Mouse (Mus musculus): ENCODE results near the gene Limch1. TPM values are rescaled to one million over a fixed set of nuclear protein-coding genes. Genes with fewer than 3 reads are reported as not detected.

Gene Limch1
- total RNA-seq, 2 experiments from 2014 or later = 94.9 to 110 TPM

- DNase-seq = peak; percentile 76
These were observed 233.9 kb downstream of the Limch1 start for GRCm38 (mm10) chr5:66979332-66980218.

GRCm38 (mm10) chr5:66980862-66981261 is 235.2 kb downstream of the Limch1 start:
- DNase-seq = no peak

GRCm38 (mm10) chr5:66983104-66983503 is 237.5 kb downstream of the Limch1 start:
- DNase-seq = no peak

- DNase-seq = no peak
These were observed 243.3 kb downstream of the Limch1 start for GRCm38 (mm10) chr5:66988926-66989325.

- DNase-seq = no peak
These were observed 243.9 kb downstream of the Limch1 start for GRCm38 (mm10) chr5:66989531-66989930.

GRCm38 (mm10) chr5:66992401-66992800 is 246.8 kb downstream of the Limch1 start:
- no peak for DNase-seq

- no peak for DNase-seq
These were observed 247.4 kb downstream of the Limch1 start for GRCm38 (mm10) chr5:66993076-66993475.

- DNase-seq = no peak
These were observed 250.5 kb downstream of the Limch1 start for GRCm38 (mm10) chr5:66996124-66996523.

GRCm38 (mm10) chr5:66996886-66997599 is 251.4 kb downstream of the Limch1 start:
- peak; percentile 60 for DNase-seq

GRCm38 (mm10) chr5:66997600-66997930 is 251.9 kb downstream of the Limch1 start:
- no peak for DNase-seq

- DNase-seq = no peak
These were observed 252.7 kb downstream of the Limch1 start for GRCm38 (mm10) chr5:66998341-66998740.

- no peak for DNase-seq
These were observed 256.7 kb downstream of the Limch1 start for GRCm38 (mm10) chr5:67002346-67002745.

- DNase-seq = no peak
These were observed 259.0 kb downstream of the Limch1 start for GRCm38 (mm10) chr5:67004619-67005018.

GRCm38 (mm10) chr5:67011043-67011870 is 265.6 kb downstream of the Limch1 start:
- DNase-seq = peak; percentile 71

- no peak for DNase-seq
These were observed 266.4 kb downstream of the Limch1 start for GRCm38 (mm10) chr5:67011985-67012384.

- no peak for DNase-seq
These were observed 268.3 kb downstream of the Limch1 start for GRCm38 (mm10) chr5:67013926-67014325.

- DNase-seq = peak; percentile 35
These were observed 270.8 kb downstream of the Limch1 start for GRCm38 (mm10) chr5:67016450-67016849.

GRCm38 (mm10) chr5:67024459-67025050 is 278.9 kb downstream of the Limch1 start:
- DNase-seq = no peak

- DNase-seq = no peak
These were observed 279.5 kb downstream of the Limch1 start for GRCm38 (mm10) chr5:67025095-67025494.

GRCm38 (mm10) chr5:67025581-67025980 is 280.0 kb downstream of the Limch1 start:
- DNase-seq = no peak

GRCm38 (mm10) chr5:67028786-67029185 is 283.2 kb downstream of the Limch1 start:
- DNase-seq = no peak

- DNase-seq = no peak
These were observed 284.3 kb downstream of the Limch1 start for GRCm38 (mm10) chr5:67029946-67030345.
